Mouse (Mus musculus) intestine, embryonic 15.5 days (tissue): ENCODE measurements around the gene Shisal2b. TPM values are rescaled to one million over a fixed set of nuclear protein-coding genes. Genes with fewer than 3 reads are reported as not detected.

Experiments
- ATAC-seq: fragments of 200-750 bp; cut with Nextera tagmentation; 2 replicates; pipeline ENCODE4 v1.8.0; 2017; ENCODE audit warnings: moderate TSS enrichment, moderate library complexity
- H3K27ac ChIP-seq: fragments of 300-500 bp; sonication (generic); 2 replicates; pipeline ENCODE4 v1.5.1; 2015; ENCODE audit warnings: mild to moderate bottlenecking, inconsistent platforms
- H3K27me3 ChIP-seq: fragments of 300-500 bp; sonication (generic); replicated peaks from 2 replicates; pipeline ENCODE4 v1.6.1; 2015; ENCODE audit warnings: inconsistent platforms
- H3K36me3 ChIP-seq: fragments of 300-500 bp; sonication (generic); 2 replicates; pipeline ENCODE4 v1.6.1; 2015; ENCODE audit warnings: inconsistent platforms
- H3K4me1 ChIP-seq: fragments of 300-500 bp; sonication (generic); replicated peaks from 2 replicates; pipeline ENCODE4 v1.6.1; 2015; ENCODE audit warnings: inconsistent platforms
- H3K4me2 ChIP-seq: fragments of 300-500 bp; sonication (generic); replicated peaks from 2 replicates; pipeline ENCODE4 v1.6.1; 2015; ENCODE audit warnings: mild to moderate bottlenecking, inconsistent platforms
- H3K4me3 ChIP-seq: fragments of 300-500 bp; sonication (generic); replicated peaks from 2 replicates; pipeline ENCODE4 v1.5.1; 2015; ENCODE audit warnings: inconsistent platforms
- H3K9ac ChIP-seq: fragments of 300-500 bp; sonication (generic); 2 replicates; pipeline ENCODE4 v1.6.1; 2015; ENCODE audit warnings: inconsistent platforms
- H3K9me3 ChIP-seq: fragments of 300-500 bp; sonication (generic); 2 replicates; pipeline ENCODE4 v1.6.1; 2016; ENCODE audit warnings: inconsistent platforms
- WGBS: fragments of 180-500 bp; shearing (Covaris S2); methylation state at CpG from one replicate; pipeline ENCODE4 v1.1.7; 2015; 5-methylcytosine and 5-hydroxymethylcytosine counted together
- polyA plus RNA-seq: library from polyadenylated mRNA; unstranded; fragments of >200 nt; fragmentation: Nextera tagmentation; extraction: Ambion mirVana; gene quantifications from 2 replicates; pipeline ENCODE4 v1.2.1, GENCODE M21; 2015

Gene Shisal2b
- polyA plus RNA-seq, 1 experiment from 2014 or later: 0.25 TPM

GRCm38 (mm10) chr13:104799566-104800182, 64.0 kb downstream of the Shisal2b start:
- peak overlapping the region; percentile 51; the same call in 1 of the 2 replicates for H3K27ac ChIP-seq
- H3K4me1 ChIP-seq: no peaks in the 10 kb centered on the region
- no peak overlapping the region for H3K4me2 ChIP-seq
- 71% methylated on average over 7 of the region's 7 CpGs for WGBS
- no peaks in the 10 kb centered on the region for H3K9me3 ChIP-seq
- peak; percentile 95 for ATAC-seq
- H3K36me3 ChIP-seq: no peaks in the 10 kb centered on the region
- no peaks in the 10 kb centered on the region for H3K27me3 ChIP-seq
- no peak overlapping the region for H3K9ac ChIP-seq
- H3K4me3 ChIP-seq: no peak overlapping the region

- Histone ChIP-seq H3K36me3 (no peaks in the 10 kb centered on the region), H3K9ac (no peak overlapping the region), H3K4me3 (no peak overlapping the region), H3K4me2 (no peak overlapping the region), H3K27me3 (no peaks in the 10 kb centered on the region), H3K4me1 (no peaks in the 10 kb centered on the region), H3K27ac (no peak overlapping the region), H3K9me3 (no peaks in the 10 kb centered on the region)
- 82% methylated on average over 8 of the region's 8 CpGs for whole genome bisulfite sequencing
- peak; percentile 58 for ATAC-seq
These were observed 64.6 kb downstream of the Shisal2b start for GRCm38 (mm10) chr13:104799067-104799466.

Other genes starting within 250 kb of the Shisal2b start
- gene Srek1ip1, start 71.4 kb downstream of the Shisal2b start, polyA plus RNA-seq: 22.9 and 23.8 TPM in 2 replicates
- 27.4 and 28.3 TPM in 2 replicates for gene Cwc27, start 46.8 kb downstream of the Shisal2b start, polyA plus RNA-seq
- gene Rgs7bp, start 191.0 kb upstream of the Shisal2b start, polyA plus RNA-seq: 2.5 and 2.9 TPM in 2 replicates
- not detected in 2 replicates for gene 4933425L06Rik, start 218.2 kb upstream of the Shisal2b start, polyA plus RNA-seq